Comparison of ENCODE assay signal across 14 mouse cellular contexts in genomic region chr15:67977210-67977609, GRCm38 (mm10).
"Had no signal": no experiment of that assay in that cellular context is flagged by ENCODE, and none has a peak within 500 bp of the region (broad histone marks: within the 10 kb centered on the region; RNA-seq: fewer than 3 reads in every experiment).

No protein-coding gene starts in this region.

- H3K4me3 ChIP-seq: left cerebral cortex, adult 2 months; limb, embryonic 10.5 days; liver, embryonic 12.5 days; megakaryocyte, embryonic 14.5 days; midbrain, embryonic 15.5 days; neural tube, embryonic 12.5 days had no signal

- ATAC-seq: liver, embryonic 12.5 days; midbrain, embryonic 15.5 days had no signal

- H3K9ac ChIP-seq: liver, embryonic 12.5 days; lung, embryonic 14.5 days; midbrain, embryonic 15.5 days; neural tube, embryonic 12.5 days had no signal

- H3K36me3 ChIP-seq: limb, embryonic 10.5 days; liver, embryonic 12.5 days; midbrain, embryonic 15.5 days; neural tube, embryonic 12.5 days had no signal

- H3K4me1 ChIP-seq: liver, embryonic 12.5 days; megakaryocyte, embryonic 14.5 days; midbrain, embryonic 15.5 days; neural tube, embryonic 12.5 days had no signal

- DNase-seq: kidney, postnatal 10 days; kidney, postnatal 4 days; lung, embryonic 14.5 days; lung, postnatal 10 days; lung, postnatal 4 days; thymus, postnatal 14 days had no signal

- H3K27ac ChIP-seq: left cerebral cortex, adult 2 months; limb, embryonic 10.5 days; liver, embryonic 12.5 days; midbrain, embryonic 15.5 days; neural tube, embryonic 12.5 days; stomach, postnatal 0 days had no signal

- H3K9me3 ChIP-seq: limb, embryonic 10.5 days; liver, embryonic 12.5 days; midbrain, embryonic 15.5 days; neural tube, embryonic 12.5 days had no signal

- H3K27me3 ChIP-seq: liver, embryonic 12.5 days; megakaryocyte, embryonic 14.5 days; midbrain, embryonic 15.5 days; neural tube, embryonic 12.5 days had no signal

- H3K4me2 ChIP-seq: liver, embryonic 12.5 days; lung, embryonic 14.5 days; midbrain, embryonic 11.5 days; midbrain, embryonic 15.5 days; neural tube, embryonic 12.5 days had no signal
